Mouse (Mus musculus) stomach, postnatal 0 days (tissue): ENCODE results near the gene Mob3a.

Experiments
- CTCF ChIP-seq: IDR thresholded peaks from 2 replicates; pipeline ENCODE4 v1.5.1; 2016; ENCODE audit warnings: antibody characterized with exemption, low read depth, mild to moderate bottlenecking, moderate library complexity
- EP300 ChIP-seq: optimal IDR thresholded peaks from 2 replicates; pipeline ENCODE3; 2016; ENCODE audit warnings: antibody characterized with exemption

- no peak for TF ChIP-seq CTCF
- no peak for TF ChIP-seq EP300
Observed at GRCm38 (mm10) chr10:80695801-80696501, 5.8 kb downstream of the Mob3a start.
